Mouse (Mus musculus) heart, embryonic 11.5 days (tissue): ENCODE data around the gene Asl. TPM values are rescaled to one million over a fixed set of nuclear protein-coding genes. Genes with fewer than 3 reads are reported as not detected.

Experiments
- ATAC-seq: fragments of 200-750 bp; cut with Nextera tagmentation; replicated peaks from 2 replicates; pipeline ENCODE4 v1.8.0; 2017; ENCODE audit warnings: moderate library complexity; ENCODE audit not compliant: insufficient number of reproducible peaks, low FRiP score, low TSS enrichment
- H3K27ac ChIP-seq: fragments of 300-500 bp; sonication (generic); 2 replicates; pipeline ENCODE4 v1.5.1; 2014; ENCODE audit warnings: mild to moderate bottlenecking, low read depth, low read length
- H3K27me3 ChIP-seq: fragments of 300-500 bp; sonication (generic); 2 replicates; pipeline ENCODE4 v1.6.1; 2014; ENCODE audit warnings: mild to moderate bottlenecking, low read length, mixed read lengths; ENCODE audit not compliant: control insufficient read depth, insufficient read depth
- H3K36me3 ChIP-seq: fragments of 300-500 bp; sonication (generic); 2 replicates; pipeline ENCODE4 v1.6.1; 2014; ENCODE audit warnings: mild to moderate bottlenecking, low read length, moderate library complexity, mixed read lengths; ENCODE audit not compliant: control insufficient read depth, insufficient read depth
- H3K4me1 ChIP-seq: fragments of 300-500 bp; sonication (generic); 2 replicates; pipeline ENCODE4 v1.6.1; 2014; ENCODE audit warnings: low read length; ENCODE audit not compliant: control insufficient read depth, insufficient read depth
- H3K4me2 ChIP-seq: fragments of 300-500 bp; sonication (generic); 2 replicates; pipeline ENCODE4 v1.6.1; 2014; ENCODE audit warnings: mild to moderate bottlenecking, moderate library complexity
- H3K4me3 ChIP-seq: fragments of 300-500 bp; sonication (generic); 2 replicates; pipeline ENCODE4 v1.5.1; 2014; ENCODE audit warnings: low read depth, low read length
- H3K9ac ChIP-seq: fragments of 300-500 bp; sonication (generic); 2 replicates; pipeline ENCODE4 v1.6.1; 2014; ENCODE audit warnings: mild to moderate bottlenecking, low read depth, low read length, moderate library complexity
- H3K9me3 ChIP-seq: fragments of 300-500 bp; sonication (generic); replicated peaks from 2 replicates; pipeline ENCODE4 v1.6.1; 2016; ENCODE audit warnings: low read length; ENCODE audit not compliant: control insufficient read depth
- WGBS: fragments of 180-500 bp; shearing (Covaris S2); extraction: QIAGEN DNeasy Blood & Tissue Kit; methylation state at CpG from one replicate; pipeline ENCODE4 v1.1.7; 2014; ENCODE audit not compliant: insufficient replicate concordance; 5-methylcytosine and 5-hydroxymethylcytosine counted together
- polyA plus RNA-seq: library from polyadenylated mRNA; unstranded; fragments of >200 nt; fragmentation: Nextera tagmentation; extraction: Ambion mirVana; gene quantifications from 2 replicates; pipeline ENCODE4 v1.2.1, GENCODE M21; 2014

Asl gene
- 18.2 and 18.6 TPM in 2 replicates for polyA plus RNA-seq

DNA sequence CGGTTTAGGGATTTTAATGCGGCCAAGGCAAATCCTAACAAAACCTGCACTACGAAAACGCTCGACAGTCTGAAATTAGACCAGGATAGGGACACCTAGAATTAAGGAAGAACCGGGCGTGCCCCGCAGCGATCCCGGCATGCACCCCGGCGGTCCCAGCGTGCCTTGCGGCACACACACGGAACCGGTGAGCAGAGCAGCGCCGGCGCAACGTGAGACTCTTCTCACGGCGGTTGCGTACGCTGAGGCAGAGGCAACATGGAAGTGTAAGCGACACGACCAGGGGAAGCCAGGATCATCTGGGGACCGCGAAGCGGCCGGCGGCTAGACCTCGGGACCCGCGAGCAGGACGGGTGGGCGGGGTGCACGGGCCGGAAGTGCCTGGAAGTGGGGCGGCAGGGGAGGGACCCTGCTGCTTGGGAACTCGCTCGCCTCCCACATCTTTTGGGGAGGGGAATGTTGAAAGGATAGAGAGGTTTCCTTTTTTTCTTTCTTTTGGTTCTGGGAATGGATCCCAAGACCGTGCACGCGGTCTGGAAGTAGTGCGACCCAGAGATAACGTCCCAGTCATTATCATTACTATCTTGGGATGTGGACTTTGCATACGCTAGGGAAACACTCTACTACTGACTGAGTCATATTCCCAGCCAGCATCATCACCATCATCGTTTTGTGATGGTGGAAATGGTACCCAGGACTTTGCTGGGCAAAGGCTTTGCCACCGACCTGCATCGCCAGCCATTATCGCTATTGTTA, at the start of gene Asl, which contains the start of gene Crcp:
Gene Asl (minus strand): TSS at position 106 of the 756 bp plus-strand sequence.
Gene Crcp (plus strand): TSS at position 149 of the 756 bp plus-strand sequence.
- ATAC-seq: peak; percentile 76
- 1% methylated on average over 51 of the region's 51 CpGs for WGBS

DNA sequence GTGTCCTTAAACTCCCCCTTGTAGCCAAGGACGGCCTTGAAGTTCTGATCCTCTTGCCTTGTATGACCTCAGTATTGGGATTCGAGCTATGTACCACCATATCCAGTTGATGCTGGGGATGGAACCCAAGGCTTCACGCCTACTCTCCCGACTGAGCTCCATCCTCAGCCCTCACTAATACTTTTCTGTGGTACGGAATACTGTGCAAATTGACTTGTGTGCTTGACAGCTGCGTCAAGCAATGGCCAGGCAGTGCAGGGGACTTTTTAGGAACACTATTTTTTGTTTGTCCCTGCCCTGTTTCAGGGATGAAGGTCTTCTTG, 49.7 kb upstream of the Asl start:
- 0 out of 2 replicates have a peak overlapping the region, but pooled peaks have one; percentile 35 for H3K27ac ChIP-seq
- no peak for ATAC-seq

More for the DNA sequence above, at the start of gene Asl, which contains the start of gene Crcp:
- H3K27me3 ChIP-seq: peaks cover 3% of the 10 kb centered on the region; the same call in 1 of the 2 replicates
- H3K9ac ChIP-seq: peak within 1 kb of the TSS; percentile 78
- no peaks in the 10 kb centered on the region for H3K36me3 ChIP-seq
- H3K4me3 ChIP-seq: peak within 1 kb of the TSS; percentile 63
- H3K9me3 ChIP-seq: no peaks in the 10 kb centered on the region
- H3K27ac ChIP-seq: peak within 1 kb of the TSS; percentile 88
- H3K4me2 ChIP-seq: peak within 1 kb of the TSS; percentile 81
- H3K4me1 ChIP-seq: no peaks in the 10 kb centered on the region; the same call in 1 of the 2 replicates

DNA sequence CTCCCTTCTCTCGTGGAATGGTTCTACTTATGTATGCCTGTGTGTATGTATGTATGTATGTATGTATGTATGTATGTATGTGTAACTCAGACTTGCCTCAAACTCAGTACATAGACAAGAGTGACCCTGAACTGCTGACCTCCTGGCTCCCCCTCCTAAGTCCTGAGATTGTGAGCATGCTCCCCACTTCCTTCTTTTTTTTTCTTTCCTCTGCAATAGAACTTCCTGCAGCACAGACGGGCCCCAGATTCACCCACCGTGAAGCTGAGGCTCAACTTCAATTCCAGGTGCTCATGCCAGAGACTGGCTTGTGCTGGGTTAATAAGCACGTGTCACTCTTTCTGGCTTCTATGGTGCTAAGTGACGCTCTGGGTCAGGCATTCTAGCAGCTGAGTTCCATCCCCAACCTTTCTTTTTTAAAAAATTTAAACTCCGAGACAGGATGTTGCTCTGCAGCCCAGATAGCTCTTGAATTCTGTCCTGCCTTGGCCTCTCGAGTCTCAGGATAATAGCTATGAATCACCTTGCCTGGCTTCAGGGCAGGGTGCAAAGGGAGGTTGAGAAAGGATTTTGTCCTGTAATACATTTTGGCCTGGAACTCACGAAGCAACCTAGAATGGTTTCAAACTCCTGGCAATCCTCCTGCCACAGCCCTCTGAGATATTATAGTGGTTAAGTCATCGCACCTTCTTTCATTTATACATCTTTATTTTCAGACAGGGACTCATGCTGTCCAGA, 49.2 kb upstream of the Asl start:
- H3K27me3 ChIP-seq: peaks cover 21% of the 10 kb centered on the region
- no peak overlapping the region for H3K4me2 ChIP-seq
- no peak overlapping the region for H3K4me3 ChIP-seq
- 0 out of 2 replicates have a peak, but pooled peaks cover 3% of the 10 kb centered on the region for H3K4me1 ChIP-seq
- no peak for ATAC-seq
- 64% methylated on average over 9 of the region's 9 CpGs for WGBS
- H3K9me3 ChIP-seq: 0 out of 2 replicates have a peak, but pooled peaks cover 3% of the 10 kb centered on the region
- H3K36me3 ChIP-seq: no peaks in the 10 kb centered on the region
- no peak overlapping the region for H3K9ac ChIP-seq
- H3K27ac ChIP-seq: 0 out of 2 replicates have a peak overlapping the region, but pooled peaks have one; percentile 35

More for the DNA sequence above, 49.7 kb upstream of the Asl start:
- Histone ChIP-seq H3K9me3 (0 out of 2 replicates have a peak, but pooled peaks cover 3% of the 10 kb centered on the region), H3K36me3 (no peaks in the 10 kb centered on the region), H3K9ac (peak overlapping the region; percentile 87; the same call in 1 of the 2 replicates), H3K27me3 (peaks cover 21% of the 10 kb centered on the region), H3K4me2 (peak overlapping the region; percentile 89), H3K4me1 (0 out of 2 replicates have a peak, but pooled peaks cover 3% of the 10 kb centered on the region), H3K4me3 (peak overlapping the region; percentile 69)
- WGBS: 48% methylated on average over 6 of the region's 6 CpGs

DNA sequence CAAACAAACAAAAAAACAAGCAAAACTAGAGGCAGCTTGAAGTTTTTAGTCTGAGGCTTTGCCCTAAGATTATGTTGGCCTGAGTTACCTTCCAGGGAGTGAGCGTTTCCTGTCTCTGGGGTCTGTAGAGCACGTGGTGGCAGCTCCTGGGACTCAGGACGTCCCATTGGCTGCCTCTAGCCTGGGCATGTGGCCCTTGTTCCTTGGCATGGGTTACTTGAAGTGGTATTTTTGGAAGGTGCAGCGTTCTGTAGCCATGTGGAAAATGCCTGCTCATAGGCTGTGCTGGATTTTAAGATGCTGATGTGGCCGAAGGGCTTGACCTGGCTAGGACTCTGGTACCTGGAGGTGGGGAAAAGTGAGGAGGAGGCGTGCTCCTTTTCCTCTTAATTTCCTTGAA, 47.3 kb upstream of the Asl start:
- Histone ChIP-seq H3K36me3 (no peaks in the 10 kb centered on the region), H3K9me3 (0 out of 2 replicates have a peak, but pooled peaks cover 3% of the 10 kb centered on the region), H3K27ac (no peak overlapping the region), H3K9ac (no peak overlapping the region), H3K4me3 (no peak overlapping the region), H3K4me1 (0 out of 2 replicates have a peak, but pooled peaks cover 3% of the 10 kb centered on the region), H3K27me3 (peaks cover 21% of the 10 kb centered on the region), H3K4me2 (no peak overlapping the region)
- ATAC-seq: no peak
- 47% methylated on average over 6 of the region's 6 CpGs for WGBS

DNA sequence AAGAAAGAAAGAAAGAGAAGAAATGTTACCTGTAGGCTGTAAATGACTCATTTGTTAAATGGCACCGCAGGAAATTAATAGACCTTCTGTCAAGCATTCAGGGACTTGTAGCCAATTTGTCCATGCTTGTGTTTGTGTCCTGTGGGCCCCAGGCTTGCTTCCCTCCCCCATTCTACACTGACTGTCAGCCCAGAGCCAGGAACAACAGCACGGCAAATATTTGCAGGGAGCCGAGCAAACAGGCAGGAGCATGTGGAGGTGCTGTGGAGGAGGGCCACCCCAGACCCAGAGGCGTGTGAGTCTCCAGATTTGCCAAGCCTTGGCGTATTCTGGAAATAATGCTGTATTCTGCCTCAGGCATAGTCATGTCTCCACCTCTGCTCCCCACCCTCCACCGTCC, 45.4 kb upstream of the Asl start:
- 0 out of 2 replicates have a peak, but pooled peaks cover 3% of the 10 kb centered on the region for H3K4me1 ChIP-seq
- no peaks in the 10 kb centered on the region for H3K36me3 ChIP-seq
- H3K9ac ChIP-seq: no peak overlapping the region
- peaks cover 24% of the 10 kb centered on the region for H3K27me3 ChIP-seq
- no peak overlapping the region for H3K4me3 ChIP-seq
- ATAC-seq: no peak
- no peak overlapping the region for H3K27ac ChIP-seq
- WGBS: 72% methylated on average over 6 of the region's 6 CpGs
- H3K9me3 ChIP-seq: no peaks in the 10 kb centered on the region
- no peak overlapping the region for H3K4me2 ChIP-seq

DNA sequence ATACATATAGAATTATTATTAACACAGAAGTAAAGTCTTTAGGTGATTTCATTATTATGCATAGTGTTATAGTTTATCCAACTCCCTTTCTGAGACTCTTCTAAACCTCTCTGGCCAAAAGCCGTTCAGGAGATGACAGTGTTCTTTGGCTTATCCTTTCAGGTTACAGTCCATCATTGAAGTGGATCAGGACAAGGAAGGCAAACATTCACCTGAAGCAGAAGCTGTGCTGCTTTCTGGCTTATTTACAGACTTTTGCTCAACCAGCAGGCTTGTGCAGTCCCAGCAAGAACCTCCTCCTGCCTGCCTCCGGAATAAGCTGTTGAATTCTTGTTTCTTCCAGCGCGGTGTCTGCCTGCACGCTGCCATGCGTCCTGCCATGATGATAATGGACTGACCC, 44.0 kb upstream of the Asl start, which contains the start of gene Tpst1:
Gene Tpst1 (plus strand): TSS at position 301 of the 400 bp plus-strand sequence.
- WGBS: 88% methylated on average over 6 of the region's 6 CpGs
- Histone ChIP-seq H3K4me2 (no peak within 1 kb of the TSS), H3K4me3 (no peak within 1 kb of the TSS), H3K27ac (no peak within 1 kb of the TSS), H3K9ac (no peak within 1 kb of the TSS), H3K9me3 (no peaks in the 10 kb centered on the region), H3K36me3 (no peaks in the 10 kb centered on the region), H3K27me3 (peaks cover 17% of the 10 kb centered on the region), H3K4me1 (no peaks in the 10 kb centered on the region)
- no peak for ATAC-seq

DNA sequence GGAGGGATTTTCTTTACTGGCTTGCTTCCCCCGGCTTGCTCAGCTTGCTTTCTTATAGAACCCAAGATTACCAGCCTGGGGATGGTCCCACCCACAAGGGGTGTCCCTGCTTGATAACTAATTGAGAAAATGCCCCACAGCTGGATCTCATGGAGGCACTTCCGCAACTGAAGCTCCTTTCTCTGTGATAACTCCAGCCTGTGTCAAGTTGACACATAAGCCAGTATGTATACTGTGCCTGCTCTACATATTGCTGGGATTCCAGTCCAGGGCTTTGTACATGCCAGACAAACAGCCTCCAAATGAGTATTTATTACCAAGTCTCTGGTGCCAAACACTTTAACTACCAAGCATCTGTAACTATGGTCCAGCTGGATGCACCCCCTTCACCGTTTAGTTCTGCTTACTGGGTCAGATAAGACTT, 38.8 kb upstream of the Asl start:
- peaks cover 3% of the 10 kb centered on the region; the same call in 1 of the 2 replicates for H3K9me3 ChIP-seq
- no peak overlapping the region for H3K4me3 ChIP-seq
- H3K27ac ChIP-seq: no peak overlapping the region
- H3K4me1 ChIP-seq: no peaks in the 10 kb centered on the region
- WGBS: 52% methylated on average over 3 of the region's 3 CpGs
- H3K4me2 ChIP-seq: no peak overlapping the region
- H3K9ac ChIP-seq: no peak overlapping the region
- peaks cover 3% of the 10 kb centered on the region; the same call in 1 of the 2 replicates for H3K27me3 ChIP-seq
- no peaks in the 10 kb centered on the region for H3K36me3 ChIP-seq
- no peak for ATAC-seq

DNA sequence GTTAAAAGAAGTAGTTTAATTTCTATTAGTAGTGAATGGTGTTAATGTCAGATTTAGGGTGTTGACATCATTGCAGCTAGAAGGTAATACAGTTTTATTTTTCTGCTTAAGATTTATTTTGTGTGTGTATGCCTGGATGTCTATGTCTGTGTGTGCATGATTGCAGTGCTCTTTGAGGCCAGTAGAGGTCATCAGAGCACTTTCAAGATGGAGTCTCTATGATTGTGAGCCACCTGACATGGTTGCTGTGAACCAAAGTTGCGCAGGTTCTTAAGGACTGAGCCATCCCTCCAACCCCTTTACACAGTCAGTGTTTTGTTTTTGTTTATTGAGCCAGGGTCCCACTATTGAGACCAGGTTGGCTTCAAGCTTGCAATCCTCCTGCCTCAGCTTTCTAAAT, 36.5 kb upstream of the Asl start:
- no peaks in the 10 kb centered on the region for H3K4me1 ChIP-seq
- peaks cover 3% of the 10 kb centered on the region; the same call in 1 of the 2 replicates for H3K9me3 ChIP-seq
- no peak overlapping the region for H3K27ac ChIP-seq
- H3K27me3 ChIP-seq: peaks cover 3% of the 10 kb centered on the region; the same call in 1 of the 2 replicates
- 0 out of 2 replicates have a peak, but pooled peaks cover 3% of the 10 kb centered on the region for H3K36me3 ChIP-seq
- ATAC-seq: no peak
- 97% methylated on average over 1 of the region's 1 CpGs for WGBS
- H3K4me3 ChIP-seq: no peak overlapping the region
- H3K4me2 ChIP-seq: no peak overlapping the region
- H3K9ac ChIP-seq: no peak overlapping the region
